Mouse (Mus musculus) small intestine, adult 2 months (tissue): Measurements from ENCODE around the gene Nfe2l2.

Experiments used
- CTCF ChIP-seq: fragments of 200-500 bp; IDR thresholded peaks from 2 replicates; pipeline ENCODE4 v1.5.1; 2012; ENCODE audit warnings: low read depth, mild to moderate bottlenecking, control low read depth, inconsistent platforms, low read length, moderate library complexity, mixed read lengths; ENCODE audit not compliant: insufficient replicate concordance, insufficient read length; ENCODE audit errors: extremely low read depth
- POLR2A ChIP-seq: fragments of 200-500 bp; IDR thresholded peaks from 2 replicates; pipeline ENCODE4 v1.6.1; 2012; ENCODE audit warnings: low read depth, mild to moderate bottlenecking, control low read depth, inconsistent platforms, low read length, moderate library complexity

DNA sequence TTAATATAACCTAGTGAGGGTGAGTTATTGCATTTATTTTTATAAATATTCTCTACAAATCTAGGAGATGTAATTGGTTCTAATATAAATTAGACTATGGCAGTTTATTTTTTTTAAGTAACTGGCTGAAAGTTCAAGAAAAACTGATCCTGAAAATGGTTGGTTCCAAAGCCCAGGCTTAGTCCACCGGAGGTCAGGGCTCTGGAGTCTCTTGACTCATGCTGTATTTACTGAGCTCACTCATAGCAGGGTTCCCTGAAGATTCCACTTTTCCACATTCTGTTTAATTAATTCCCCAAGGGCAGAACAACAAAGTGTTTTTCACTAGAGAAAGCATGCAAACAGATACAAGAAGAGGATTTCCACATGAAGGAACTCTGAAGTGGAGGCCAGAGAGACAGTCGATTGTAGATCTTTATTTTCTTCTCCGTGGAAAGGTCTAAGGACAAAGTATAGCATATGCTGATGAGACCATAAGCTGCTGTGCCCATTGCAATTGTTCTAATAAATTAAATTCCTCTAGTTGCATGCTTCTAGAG is 15.0 kb upstream of the Nfe2l2 start:
- TF ChIP-seq CTCF: no peak
- TF ChIP-seq POLR2A: no peak
